Mouse (Mus musculus): ENCODE results near the gene Clybl.

DNA sequence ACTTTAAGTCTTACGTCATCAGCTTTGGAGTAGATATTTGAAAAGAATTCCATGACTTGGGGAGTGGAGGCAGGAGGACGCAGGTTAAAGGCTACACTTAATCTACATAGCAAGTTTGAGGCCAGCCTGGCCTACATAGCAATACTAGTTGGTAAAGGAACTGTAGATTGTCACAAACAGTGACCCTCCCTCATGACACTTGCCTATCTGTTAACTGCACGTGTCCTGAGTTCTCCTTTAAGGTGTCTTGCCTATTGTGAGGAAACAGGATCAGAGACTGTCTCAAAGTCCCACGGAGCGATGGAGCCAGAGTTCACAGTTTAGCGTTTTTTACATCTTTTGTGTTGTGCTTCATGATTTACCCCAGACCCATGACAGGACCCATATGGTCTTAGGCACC is 716 bp downstream of the Clybl start:
- no peak for TF ChIP-seq POLR2A (IDR thresholded peaks at IDR 0.05; ENCODE audit: borderline replicate concordance, extremely low read depth, insufficient read depth, insufficient read length, poor library complexity, severe bottlenecking)
- TF ChIP-seq CTCF (IDR thresholded peaks at IDR 0.05; ENCODE audit: borderline replicate concordance, extremely low read depth, insufficient read depth, insufficient read length) = no peak

Data from brain, embryonic 14.5 days (tissue).